Mouse (Mus musculus): ENCODE data around the gene Pafah1b1. TPM values are rescaled to one million over a fixed set of nuclear protein-coding genes. Genes with fewer than 3 reads are reported as not detected.

Gene Pafah1b1
- total RNA-seq, 1 experiment = 64.6 TPM

DNA sequence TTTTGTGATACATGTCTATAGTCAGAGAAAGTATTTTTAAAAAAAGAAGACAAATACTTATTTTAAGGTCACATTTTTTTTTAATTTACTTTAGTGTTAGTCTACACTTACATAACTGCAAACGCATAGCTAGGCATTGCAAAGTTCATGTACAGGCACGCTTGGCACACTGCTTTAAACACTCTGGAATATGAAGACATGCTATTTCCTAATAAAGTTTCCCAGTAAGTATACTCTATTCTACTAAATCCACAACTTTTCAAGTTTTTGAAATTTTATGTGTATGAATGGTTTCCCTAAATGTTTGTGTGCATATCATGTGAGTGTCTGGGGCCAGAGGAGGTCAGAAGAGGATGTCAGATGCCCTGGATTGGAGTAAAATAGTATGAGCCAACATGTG, 20.4 kb downstream of the Pafah1b1 start:
- no peak for DNase-seq (ENCODE audit: low read depth, low spot score)
- Histone ChIP-seq H3K27ac (ENCODE audit: insufficient read depth, low read depth, low read length, poor library complexity, severe bottlenecking) (no peak overlapping the region; the same call in 1 of the 2 replicates), H3K36me3 (ENCODE audit: control insufficient read depth, insufficient read depth, low read length, poor library complexity, severe bottlenecking) (no peaks in the 10 kb centered on the region; the same call in 1 of the 2 replicates), H3K4me1 (ENCODE audit: control insufficient read depth in 2 of 2, insufficient read depth in 2 of 2, low read length in 2 of 2, poor library complexity in 1 of 2) (peaks cover 5 to 19% of the 10 kb centered on the region in 2 experiments; a peak in 3 of 4 replicates), H3K9me3 (ENCODE audit: control insufficient read depth, insufficient read depth, low read depth, low read length) (no peaks in the 10 kb centered on the region), H3K9ac (ENCODE audit: insufficient read depth, low read depth, low read length, poor library complexity, severe bottlenecking) (no peak overlapping the region), H3K4me3 (ENCODE audit: insufficient read depth in 1 of 2, low read depth in 1 of 2, low read length in 2 of 2, poor library complexity in 1 of 2, severe bottlenecking in 1 of 2) (no peak overlapping the region)
- TF ChIP-seq MAFK (IDR thresholded peaks at IDR 0.05; ENCODE audit: insufficient read depth, low read depth, low read length) (no peak), ZNF384 (IDR thresholded peaks at IDR 0.05; ENCODE audit: low read depth, low read length) (no peak), HCFC1 (IDR thresholded peaks at IDR 0.05; ENCODE audit: borderline replicate concordance, insufficient read depth, low read length) (no peak), ZC3H11A (IDR thresholded peaks at IDR 0.05; ENCODE audit: borderline replicate concordance, low read depth, low read length) (no peak), CHD2 (IDR thresholded peaks at IDR 0.05; ENCODE audit: low read depth, low read length) (no peak)
- in situ Hi-C loops (cut with MboI; ENCODE audit: low sequenced_read_pairs in 2 of 2, unreplicated experiment in 2 of 2) = no loop called here

DNA sequence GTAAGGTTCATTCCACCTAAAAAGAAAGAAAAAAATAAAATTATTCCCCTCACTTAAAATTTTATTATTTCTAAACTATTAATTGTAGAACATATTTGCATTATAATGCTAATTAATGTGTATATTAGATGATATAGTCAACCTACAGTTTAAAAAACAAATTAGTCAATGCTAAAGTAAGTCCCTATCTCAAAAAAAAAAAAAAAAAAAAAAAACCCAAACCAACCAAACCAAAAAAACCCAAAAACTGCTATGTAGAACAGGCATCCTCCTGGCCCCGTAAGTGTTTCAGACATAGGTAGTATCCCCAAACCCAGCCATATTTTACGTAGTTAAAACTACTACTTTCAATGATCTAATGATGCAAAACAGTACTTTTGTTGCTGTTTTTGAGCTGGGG, 25.0 kb downstream of the Pafah1b1 start:
- Histone ChIP-seq H3K9me3 (ENCODE audit: control insufficient read depth, insufficient read depth, low read depth, low read length) (no peaks in the 10 kb centered on the region), H3K9ac (ENCODE audit: insufficient read depth, low read depth, low read length, poor library complexity, severe bottlenecking) (no peak overlapping the region), H3K27ac (ENCODE audit: insufficient read depth, low read depth, low read length, poor library complexity, severe bottlenecking) (no peak overlapping the region), H3K36me3 (ENCODE audit: control insufficient read depth, insufficient read depth, low read length, poor library complexity, severe bottlenecking) (peaks cover 4% of the 10 kb centered on the region), H3K4me3 (ENCODE audit: insufficient read depth in 1 of 2, low read depth in 1 of 2, low read length in 2 of 2, poor library complexity in 1 of 2, severe bottlenecking in 1 of 2) (no peak overlapping the region), H3K4me1 (ENCODE audit: control insufficient read depth in 2 of 2, insufficient read depth in 2 of 2, low read length in 2 of 2, poor library complexity in 1 of 2) (peaks cover 1 to 2% of the 10 kb centered on the region in 2 experiments; a peak in 1 of 4 replicates)
- DNase-seq (ENCODE audit: low read depth, low spot score) = no peak
- in situ Hi-C loops (cut with MboI; ENCODE audit: low sequenced_read_pairs in 2 of 2, unreplicated experiment in 2 of 2) = no loop called here
- TF ChIP-seq HCFC1 (IDR thresholded peaks at IDR 0.05; ENCODE audit: borderline replicate concordance, insufficient read depth, low read length) (no peak), ZNF384 (IDR thresholded peaks at IDR 0.05; ENCODE audit: low read depth, low read length) (peak; percentile 68; the same call in 1 of the 2 replicates)

DNA sequence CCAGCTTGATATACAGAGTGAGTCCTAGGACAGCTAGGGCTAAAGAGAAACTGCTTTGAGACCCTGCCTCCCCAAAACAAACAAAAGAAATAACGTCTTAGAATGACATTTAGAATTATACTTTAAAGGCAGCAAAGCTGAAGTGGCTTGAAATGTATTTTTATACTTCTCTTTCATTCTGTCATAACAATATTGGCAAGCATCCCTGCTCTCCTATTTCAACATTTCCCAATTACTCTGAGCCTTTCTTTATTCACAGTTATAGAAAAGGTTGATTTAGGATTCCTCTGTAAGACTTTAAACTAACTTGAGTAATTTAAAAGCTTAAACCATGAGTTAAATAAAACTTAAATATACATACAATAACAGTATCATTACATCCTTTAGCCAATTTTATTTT, 32.3 kb downstream of the Pafah1b1 start:
- H3K36me3 ChIP-seq (ENCODE audit: control insufficient read depth, insufficient read depth, low read length, poor library complexity, severe bottlenecking) = peaks cover 6% of the 10 kb centered on the region
- H3K9me3 ChIP-seq (ENCODE audit: control insufficient read depth, insufficient read depth, low read depth, low read length) = no peaks in the 10 kb centered on the region
- TF ChIP-seq CHD2 (IDR thresholded peaks at IDR 0.05; ENCODE audit: low read depth, low read length) (no peak), HCFC1 (IDR thresholded peaks at IDR 0.05; ENCODE audit: borderline replicate concordance, insufficient read depth, low read length) (no peak), ZC3H11A (IDR thresholded peaks at IDR 0.05; ENCODE audit: borderline replicate concordance, low read depth, low read length) (no peak), ZNF384 (IDR thresholded peaks at IDR 0.05; ENCODE audit: low read depth, low read length) (no peak), MAFK (IDR thresholded peaks at IDR 0.05; ENCODE audit: insufficient read depth, low read depth, low read length) (no peak)
- in situ Hi-C loops (cut with MboI; ENCODE audit: low sequenced_read_pairs in 2 of 2, unreplicated experiment in 2 of 2) = no loop called here
- DNase-seq (ENCODE audit: low read depth, low spot score) = no peak
- no peak overlapping the region for H3K9ac ChIP-seq (ENCODE audit: insufficient read depth, low read depth, low read length, poor library complexity, severe bottlenecking)
- no peaks in the 10 kb centered on the region for H3K4me1 ChIP-seq (ENCODE audit: control insufficient read depth in 2 of 2, insufficient read depth in 2 of 2, low read length in 2 of 2, poor library complexity in 1 of 2)
- no peak overlapping the region for H3K27ac ChIP-seq (ENCODE audit: insufficient read depth, low read depth, low read length, poor library complexity, severe bottlenecking)
- H3K4me3 ChIP-seq (ENCODE audit: insufficient read depth in 1 of 2, low read depth in 1 of 2, low read length in 2 of 2, poor library complexity in 1 of 2, severe bottlenecking in 1 of 2) = no peak overlapping the region

DNA sequence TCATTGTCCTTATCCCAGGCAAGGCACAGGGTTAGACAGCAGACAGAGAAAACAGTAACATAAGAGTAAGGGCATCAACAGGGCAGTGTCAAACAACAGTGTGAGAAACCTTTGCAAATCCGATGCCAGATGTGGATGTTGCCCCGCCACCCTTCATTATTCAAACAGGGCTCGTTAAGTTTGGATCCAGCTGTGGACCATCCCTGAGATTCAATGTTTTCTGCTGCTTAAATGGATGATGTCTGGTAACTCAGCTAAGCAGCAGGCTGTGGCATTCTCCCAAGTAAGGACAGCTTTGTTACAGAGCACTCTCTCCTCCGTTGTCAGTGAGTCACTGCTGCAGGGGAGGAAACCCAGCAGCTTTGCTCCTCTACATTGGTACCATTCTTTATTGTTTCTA, 49.3 kb downstream of the Pafah1b1 start:
- Histone ChIP-seq H3K27ac (ENCODE audit: insufficient read depth, low read depth, low read length, poor library complexity, severe bottlenecking) (no peak overlapping the region), H3K9me3 (ENCODE audit: control insufficient read depth, insufficient read depth, low read depth, low read length) (no peaks in the 10 kb centered on the region), H3K36me3 (ENCODE audit: control insufficient read depth, insufficient read depth, low read length, poor library complexity, severe bottlenecking) (peaks cover 11% of the 10 kb centered on the region), H3K9ac (ENCODE audit: insufficient read depth, low read depth, low read length, poor library complexity, severe bottlenecking) (no peak overlapping the region), H3K4me1 (ENCODE audit: control insufficient read depth in 2 of 2, insufficient read depth in 2 of 2, low read length in 2 of 2, poor library complexity in 1 of 2) (no peaks in the 10 kb centered on the region), H3K4me3 (ENCODE audit: insufficient read depth in 1 of 2, low read depth in 1 of 2, low read length in 2 of 2, poor library complexity in 1 of 2, severe bottlenecking in 1 of 2) (no peak overlapping the region)
- DNase-seq (ENCODE audit: low read depth, low spot score) = no peak
- in situ Hi-C loops (cut with MboI; ENCODE audit: low sequenced_read_pairs in 2 of 2, unreplicated experiment in 2 of 2) = loop anchor here in 1 of 2 experiments (10.0 kb wide), 1 partner anchor 830 kb away; no protein-coding TSS in a partner anchor
- TF ChIP-seq ZC3H11A (IDR thresholded peaks at IDR 0.05; ENCODE audit: borderline replicate concordance, low read depth, low read length) (no peak), HCFC1 (IDR thresholded peaks at IDR 0.05; ENCODE audit: borderline replicate concordance, insufficient read depth, low read length) (no peak), ZNF384 (IDR thresholded peaks at IDR 0.05; ENCODE audit: low read depth, low read length) (no peak), MAFK (IDR thresholded peaks at IDR 0.05; ENCODE audit: insufficient read depth, low read depth, low read length) (no peak), CHD2 (IDR thresholded peaks at IDR 0.05; ENCODE audit: low read depth, low read length) (no peak)

DNA sequence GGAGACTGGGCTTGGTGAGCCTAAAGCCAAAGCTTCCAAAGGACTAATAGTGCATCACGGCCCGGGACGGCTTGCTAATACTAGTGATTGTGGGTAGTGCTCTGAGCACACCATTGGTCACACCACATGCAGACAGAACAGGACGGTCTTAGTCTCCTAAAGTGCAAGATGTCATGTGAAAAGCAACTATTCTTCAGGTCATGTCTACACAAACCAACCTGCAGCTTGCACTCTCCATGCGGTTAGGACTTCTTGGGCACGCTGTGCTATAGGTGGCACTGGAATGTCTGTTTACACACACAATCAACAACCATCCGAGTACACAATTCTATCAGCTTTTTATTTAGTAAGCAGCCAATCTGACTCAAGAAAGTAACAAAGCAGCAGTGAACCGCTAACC, 49.8 kb downstream of the Pafah1b1 start:
- DNase-seq (ENCODE audit: low read depth, low spot score) = no peak
- peaks cover 15% of the 10 kb centered on the region for H3K36me3 ChIP-seq (ENCODE audit: control insufficient read depth, insufficient read depth, low read length, poor library complexity, severe bottlenecking)

More for the DNA sequence above, 49.8 kb downstream of the Pafah1b1 start:
- no peaks in the 10 kb centered on the region for H3K4me1 ChIP-seq (ENCODE audit: control insufficient read depth in 2 of 2, insufficient read depth in 2 of 2, low read length in 2 of 2, poor library complexity in 1 of 2)
- in situ Hi-C loops (cut with MboI; ENCODE audit: low sequenced_read_pairs in 2 of 2, unreplicated experiment in 2 of 2) = loop anchor here (10.0 to 25.0 kb wide), 2 partner anchors 813 to 830 kb away; partner anchors contain the start of gene Prpf8 (in 1 of the 2)
- H3K27ac ChIP-seq (ENCODE audit: insufficient read depth, low read depth, low read length, poor library complexity, severe bottlenecking) = no peak overlapping the region
- H3K9me3 ChIP-seq (ENCODE audit: control insufficient read depth, insufficient read depth, low read depth, low read length) = no peaks in the 10 kb centered on the region
- TF ChIP-seq ZNF384 (IDR thresholded peaks at IDR 0.05; ENCODE audit: low read depth, low read length) = no peak
- no peak for TF ChIP-seq ZC3H11A (IDR thresholded peaks at IDR 0.05; ENCODE audit: borderline replicate concordance, low read depth, low read length)
- TF ChIP-seq HCFC1 (IDR thresholded peaks at IDR 0.05; ENCODE audit: borderline replicate concordance, insufficient read depth, low read length) = no peak
- TF ChIP-seq MAFK (IDR thresholded peaks at IDR 0.05; ENCODE audit: insufficient read depth, low read depth, low read length) = no peak
- TF ChIP-seq CHD2 (IDR thresholded peaks at IDR 0.05; ENCODE audit: low read depth, low read length) = no peak
- no peak overlapping the region for H3K4me3 ChIP-seq (ENCODE audit: insufficient read depth in 1 of 2, low read depth in 1 of 2, low read length in 2 of 2, poor library complexity in 1 of 2, severe bottlenecking in 1 of 2)
- no peak overlapping the region for H3K9ac ChIP-seq (ENCODE audit: insufficient read depth, low read depth, low read length, poor library complexity, severe bottlenecking)

Data from ES-E14 (cell line).